Mouse (Mus musculus) granulocyte monocyte progenitor cell, adult 5-6 weeks (primary cell): ENCODE measurements at regions not wholly inside any gene's neighbourhood (a gene's known extent, or its start where the extent isn't known, plus 50 kb on each side); places are given as distances from the start of the nearest gene placed in this dataset.

Source experiments
- ATAC-seq: replicated peaks from 2 replicates; pipeline ENCODE4 v1.8.0; 2016; ENCODE audit warnings: mild to moderate bottlenecking, moderate TSS enrichment, inconsistent platforms; ENCODE audit not compliant: poor library complexity, severe bottlenecking

- ATAC-seq, result no peak
These were observed 403.0 kb upstream of the Slc35b3 start for GRCm38 (mm10) chr13:39363637-39364036.

- ATAC-seq, result no peak
These were observed 401.9 kb upstream of the Slc35b3 start for GRCm38 (mm10) chr13:39362536-39362935.

- ATAC-seq, result no peak
These were observed 390.9 kb upstream of the Slc35b3 start for GRCm38 (mm10) chr13:39351606-39352005.

- ATAC-seq, result no peak
These were observed 390.0 kb upstream of the Slc35b3 start for GRCm38 (mm10) chr13:39350668-39351067.

- no peak for ATAC-seq
These were observed 387.1 kb upstream of the Slc35b3 start for GRCm38 (mm10) chr13:39347761-39348160.

GRCm38 (mm10) chr13:39334874-39335273 is 374.2 kb upstream of the Slc35b3 start:
- ATAC-seq, result no peak

GRCm38 (mm10) chr13:39329794-39330193 is 369.1 kb upstream of the Slc35b3 start:
- no peak for ATAC-seq

GRCm38 (mm10) chr13:39326176-39326575 is 365.5 kb upstream of the Slc35b3 start:
- no peak for ATAC-seq

GRCm38 (mm10) chr13:39321111-39321510 is 360.4 kb upstream of the Slc35b3 start:
- ATAC-seq, result no peak

- no peak for ATAC-seq
These were observed 349.1 kb upstream of the Slc35b3 start for GRCm38 (mm10) chr13:39309758-39310157.

GRCm38 (mm10) chr13:39307845-39308244 is 347.2 kb upstream of the Slc35b3 start:
- no peak for ATAC-seq

GRCm38 (mm10) chr13:39306851-39307250 is 346.2 kb upstream of the Slc35b3 start:
- no peak for ATAC-seq

GRCm38 (mm10) chr13:39297129-39297528 is 336.5 kb upstream of the Slc35b3 start:
- ATAC-seq, result no peak

- no peak for ATAC-seq
These were observed 329.7 kb upstream of the Slc35b3 start for GRCm38 (mm10) chr13:39290216-39290960.

GRCm38 (mm10) chr13:39282272-39282671 is 321.6 kb upstream of the Slc35b3 start:
- ATAC-seq, result no peak

- ATAC-seq, result no peak
These were observed 317.4 kb upstream of the Slc35b3 start for GRCm38 (mm10) chr13:39278101-39278500.

GRCm38 (mm10) chr13:39266024-39266423 is 305.3 kb upstream of the Slc35b3 start:
- ATAC-seq, result no peak

GRCm38 (mm10) chr13:39256708-39257107 is 296.0 kb upstream of the Slc35b3 start:
- ATAC-seq, result no peak

GRCm38 (mm10) chr13:39255338-39255737 is 294.7 kb upstream of the Slc35b3 start:
- no peak for ATAC-seq

- ATAC-seq, result no peak
These were observed 291.9 kb upstream of the Slc35b3 start for GRCm38 (mm10) chr13:39252591-39252990.

- no peak for ATAC-seq
These were observed 289.4 kb upstream of the Slc35b3 start for GRCm38 (mm10) chr13:39250096-39250495.

- ATAC-seq, result no peak
These were observed 266.2 kb upstream of the Slc35b3 start for GRCm38 (mm10) chr13:39226829-39227228.
